Mouse (Mus musculus) testis, adult 2 months (tissue): ENCODE results near the gene Ddx27.

Experiments used
- CTCF ChIP-seq: fragments of 200-500 bp; IDR thresholded peaks from 2 replicates; pipeline ENCODE4 v1.5.1; 2012; ENCODE audit warnings: low read depth, mild to moderate bottlenecking, inconsistent platforms, low read length, moderate library complexity; ENCODE audit not compliant: control insufficient read depth, insufficient read depth, insufficient replicate concordance
- POLR2A ChIP-seq: fragments of 200-500 bp; IDR thresholded peaks from 2 replicates; pipeline ENCODE4 v1.6.1; 2012; ENCODE audit warnings: low read depth, mild to moderate bottlenecking, inconsistent platforms, low read length, moderate library complexity; ENCODE audit not compliant: control insufficient read depth

- TF ChIP-seq CTCF (no peak), POLR2A (no peak)
Measured at GRCm38 (mm10) chr2:166991945-166992344, 23.0 kb upstream of the Ddx27 start.
